Mouse (Mus musculus): ENCODE data around the gene Tti1.

The Tti1 gene

GRCm38 (mm10) chr2:157975595-157975994 is 52.6 kb downstream of the Tti1 start:
- DNase-seq (ENCODE audit: extremely low spot score, low spot score), result peak; percentile 39

- DNase-seq (ENCODE audit: extremely low spot score, low spot score), result peak; percentile 39
These were observed 53.4 kb downstream of the Tti1 start for GRCm38 (mm10) chr2:157974604-157975501.

- peak; percentile 71 for DNase-seq (ENCODE audit: extremely low spot score, low spot score)
These were observed 57.6 kb downstream of the Tti1 start for GRCm38 (mm10) chr2:157970669-157971068.

GRCm38 (mm10) chr2:157970124-157970523 is 58.1 kb downstream of the Tti1 start:
- no peak for DNase-seq (ENCODE audit: extremely low spot score, low spot score)

- DNase-seq (ENCODE audit: extremely low spot score, low spot score), result no peak
These were observed 60.4 kb downstream of the Tti1 start for GRCm38 (mm10) chr2:157967856-157968255.

GRCm38 (mm10) chr2:157957707-157958108 is 70.5 kb downstream of the Tti1 start:
- no peak for DNase-seq (ENCODE audit: extremely low spot score, low spot score)

GRCm38 (mm10) chr2:157953978-157954377 is 74.3 kb downstream of the Tti1 start:
- no peak for DNase-seq (ENCODE audit: extremely low spot score, low spot score)

- DNase-seq (ENCODE audit: extremely low spot score, low spot score), result no peak
These were observed 83.9 kb downstream of the Tti1 start for GRCm38 (mm10) chr2:157944156-157944893.

GRCm38 (mm10) chr2:157943514-157944155 is 84.6 kb downstream of the Tti1 start:
- DNase-seq (ENCODE audit: extremely low spot score, low spot score), result peak; percentile 89

- no peak for DNase-seq (ENCODE audit: extremely low spot score, low spot score)
These were observed 87.5 kb downstream of the Tti1 start for GRCm38 (mm10) chr2:157940586-157941185.

- no peak for DNase-seq (ENCODE audit: extremely low spot score, low spot score)
These were observed 91.6 kb downstream of the Tti1 start for GRCm38 (mm10) chr2:157936676-157937075.

- no peak for DNase-seq (ENCODE audit: extremely low spot score, low spot score)
These were observed 92.6 kb downstream of the Tti1 start for GRCm38 (mm10) chr2:157935444-157936171.

- DNase-seq (ENCODE audit: extremely low spot score, low spot score), result no peak
These were observed 95.6 kb downstream of the Tti1 start for GRCm38 (mm10) chr2:157932655-157933054.
